Mouse (Mus musculus): ENCODE results near the gene Nccrp1.

The Nccrp1 gene

DNA sequence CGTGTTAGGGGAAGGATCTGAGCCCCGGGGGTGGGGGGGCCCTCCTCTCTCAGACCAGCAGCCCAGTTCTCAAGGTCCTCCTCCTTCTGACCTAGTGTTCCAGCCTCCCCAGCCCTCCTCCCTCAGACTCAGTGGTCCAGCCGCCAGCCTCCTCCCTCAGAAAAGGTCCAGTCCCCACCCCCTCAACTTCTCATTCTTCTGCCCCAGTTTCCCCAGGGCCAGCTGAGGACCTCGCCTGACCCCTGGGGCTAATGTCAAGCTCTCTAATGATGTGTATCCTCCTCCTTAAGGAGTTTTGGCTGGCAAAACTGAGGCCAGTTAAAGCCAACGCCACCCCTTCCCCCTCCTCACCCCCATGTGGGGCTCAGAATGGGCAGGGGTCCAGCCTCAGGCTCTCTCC, at the start of gene Nccrp1:
Gene Nccrp1 (minus strand): TSS at position 101 of the 400 bp plus-strand sequence.
- no peak for DNase-seq

DNA sequence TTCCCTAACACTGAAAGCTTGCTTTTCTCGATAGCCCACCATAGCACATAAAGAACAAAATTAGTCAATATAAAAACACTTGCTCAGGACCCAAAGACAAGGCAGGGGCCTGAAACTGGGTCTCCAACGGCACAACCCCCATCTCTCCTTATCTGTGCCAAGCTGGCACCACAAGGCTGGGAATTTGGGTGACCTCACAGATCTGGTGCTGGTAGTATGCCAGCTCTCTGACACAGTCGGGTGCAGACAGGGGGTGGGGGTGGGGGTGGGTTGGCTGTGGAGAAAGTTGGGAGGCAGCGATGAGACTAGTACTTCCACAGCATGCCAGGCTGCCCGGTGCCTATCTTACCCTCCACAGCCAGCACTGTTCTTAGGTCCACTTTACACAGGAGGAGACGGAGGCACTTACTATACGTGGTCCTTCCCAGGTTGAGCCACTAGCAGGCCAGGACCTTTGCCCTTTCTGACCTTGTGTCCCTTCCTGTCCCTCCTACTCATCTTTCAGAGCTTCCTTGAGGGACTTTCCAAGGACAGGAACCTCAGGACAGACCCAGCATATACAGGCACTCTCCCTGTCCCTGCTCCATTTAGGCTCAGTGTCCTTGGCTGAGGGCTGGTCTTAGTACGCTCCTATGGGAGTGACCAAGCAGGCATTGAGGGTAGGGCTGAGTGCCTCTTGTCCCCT, 48.8 kb upstream of the Nccrp1 start:
- peak in 1 of 2 experiments; percentile 28 for DNase-seq

DNA sequence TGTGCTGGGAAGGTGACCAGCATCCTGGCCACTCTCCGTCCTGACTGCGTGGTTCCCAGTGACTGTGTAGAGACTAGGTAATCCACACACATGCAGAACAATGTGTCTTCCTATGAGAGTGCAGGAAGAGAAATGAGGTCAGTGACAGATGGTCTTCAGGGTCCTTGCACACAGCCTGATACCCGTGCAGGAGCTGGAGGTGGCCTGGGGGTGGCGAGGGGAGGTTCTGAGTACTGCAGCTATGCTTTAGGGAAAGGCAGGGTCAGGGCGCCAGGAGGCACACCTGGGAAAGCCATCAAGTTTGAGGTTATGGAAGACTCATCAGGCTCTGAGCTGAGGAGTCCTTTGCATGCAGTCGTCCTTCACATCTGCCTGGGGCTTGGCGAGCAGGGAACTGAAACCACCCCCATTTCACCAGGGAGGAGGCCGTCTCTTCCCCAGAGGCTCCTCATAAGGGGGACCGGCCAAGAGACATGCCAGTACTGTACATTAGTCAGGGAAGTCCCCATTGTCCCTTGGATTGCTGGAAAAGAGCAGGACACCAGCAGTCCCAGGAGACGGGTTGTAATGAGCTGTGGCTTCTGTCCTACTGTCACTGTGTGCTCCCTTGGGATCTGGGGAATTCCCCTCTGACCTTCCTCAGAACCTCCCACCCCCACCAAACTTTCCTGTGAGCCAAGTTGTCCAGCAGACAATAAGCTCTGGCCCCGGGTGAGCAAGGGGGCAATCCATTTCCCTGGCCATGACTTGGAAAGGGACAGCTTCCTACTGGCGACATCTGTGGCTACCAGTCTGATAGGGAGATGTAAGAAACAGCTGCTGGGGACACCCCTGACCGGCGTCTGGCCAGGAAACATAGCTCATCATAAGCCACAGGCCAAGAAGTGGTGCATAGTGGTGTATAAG, 46.4 kb upstream of the Nccrp1 start:
- peak; percentile 54 to 68 for DNase-seq

DNA sequence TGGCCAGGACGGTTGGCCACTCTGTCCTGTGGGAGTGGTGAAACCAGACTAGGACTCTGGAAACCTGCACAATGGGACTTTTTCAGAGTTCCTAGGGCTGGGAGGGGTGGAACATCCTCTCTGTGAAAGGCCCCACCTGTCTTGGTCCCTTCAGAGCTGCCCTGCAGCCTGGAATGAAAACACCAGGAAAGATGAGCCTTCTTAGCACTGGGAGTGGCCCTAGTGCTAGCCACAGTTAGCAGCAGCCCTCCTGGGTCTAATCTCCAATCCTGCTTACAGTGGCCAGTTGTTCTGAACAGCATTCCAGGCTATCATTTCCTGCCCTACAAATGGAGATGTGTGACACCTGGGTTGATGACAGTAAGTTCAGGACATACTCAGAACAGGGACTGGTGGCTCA, 44.8 kb upstream of the Nccrp1 start:
- DNase-seq, result no peak

DNA sequence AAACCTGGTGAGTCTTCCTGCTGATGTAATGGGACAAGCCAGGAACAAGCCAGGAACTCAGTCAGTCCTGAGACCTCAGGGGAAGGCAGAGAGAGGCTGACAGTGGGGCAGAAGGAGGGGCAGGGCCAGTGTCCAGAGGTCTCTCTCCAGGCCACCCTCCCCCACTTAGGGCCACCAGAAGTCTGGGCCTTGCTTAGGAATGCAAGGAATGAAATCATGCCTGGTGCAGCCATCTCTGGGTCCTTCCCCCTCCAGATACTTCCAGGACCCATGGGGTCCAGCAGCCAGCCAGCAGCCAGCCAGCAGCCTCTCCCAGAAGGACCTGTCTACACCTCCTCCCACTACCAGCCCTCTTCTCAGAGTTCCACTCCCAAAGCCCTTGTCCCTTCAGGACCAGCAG, 40.6 kb upstream of the Nccrp1 start:
- DNase-seq, result peak; percentile 63 to 76

DNA sequence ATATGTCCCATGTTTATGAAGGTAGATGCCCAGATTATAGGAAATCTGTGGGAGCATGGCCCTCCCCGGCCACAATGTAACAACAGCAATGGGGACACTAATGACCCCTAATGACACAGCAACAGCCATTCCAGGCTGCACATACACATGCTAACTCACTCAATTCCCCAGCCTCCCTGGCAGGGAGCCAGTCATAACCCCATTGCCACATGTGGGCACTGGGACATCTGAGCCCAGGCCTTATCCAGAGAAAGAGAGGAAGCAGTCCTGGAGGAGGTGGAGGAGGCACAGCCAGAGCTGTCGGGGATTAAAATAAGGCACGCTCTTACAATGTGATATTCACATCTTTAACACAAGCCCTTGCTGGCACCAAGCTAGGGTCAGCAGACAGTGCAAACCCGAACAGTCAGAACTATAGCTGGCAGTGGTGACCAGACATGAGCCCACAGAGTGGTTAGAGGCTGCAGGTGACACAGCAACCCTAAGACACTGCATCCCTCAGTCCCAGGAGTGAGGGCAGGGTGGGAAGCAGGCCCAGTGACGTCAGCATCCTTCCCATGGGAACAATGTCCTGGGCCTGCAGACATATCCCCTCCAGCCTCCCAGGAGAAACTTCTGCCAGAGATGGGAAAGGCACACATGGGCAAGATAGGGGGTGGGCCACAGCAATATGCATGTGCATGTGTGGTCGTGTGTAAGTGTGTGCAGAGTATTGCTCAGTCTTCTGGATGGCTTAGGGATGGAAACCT, 39.8 kb upstream of the Nccrp1 start:
- peak; percentile 48 to 65 for DNase-seq

DNA sequence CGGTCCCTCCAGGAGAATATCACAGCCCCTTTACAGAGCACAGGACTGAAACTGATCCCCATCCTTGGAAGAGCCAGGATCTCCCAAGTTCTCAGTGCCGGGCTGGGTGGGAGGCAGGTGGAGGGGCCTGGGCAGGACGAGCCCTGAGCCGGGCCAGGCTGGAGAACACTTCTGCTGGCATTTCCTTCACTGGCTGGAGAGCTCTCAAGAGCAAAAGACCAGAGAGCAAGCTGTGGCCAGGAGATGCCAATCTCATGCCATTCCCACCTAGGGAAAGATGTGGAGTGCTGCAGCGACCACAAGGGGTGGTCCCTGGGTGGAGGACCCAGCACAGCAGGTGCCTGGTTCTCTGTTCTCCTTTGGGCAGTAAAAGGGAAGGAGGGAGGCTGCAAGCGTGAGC, 37.9 kb upstream of the Nccrp1 start:
- DNase-seq, result no peak

DNA sequence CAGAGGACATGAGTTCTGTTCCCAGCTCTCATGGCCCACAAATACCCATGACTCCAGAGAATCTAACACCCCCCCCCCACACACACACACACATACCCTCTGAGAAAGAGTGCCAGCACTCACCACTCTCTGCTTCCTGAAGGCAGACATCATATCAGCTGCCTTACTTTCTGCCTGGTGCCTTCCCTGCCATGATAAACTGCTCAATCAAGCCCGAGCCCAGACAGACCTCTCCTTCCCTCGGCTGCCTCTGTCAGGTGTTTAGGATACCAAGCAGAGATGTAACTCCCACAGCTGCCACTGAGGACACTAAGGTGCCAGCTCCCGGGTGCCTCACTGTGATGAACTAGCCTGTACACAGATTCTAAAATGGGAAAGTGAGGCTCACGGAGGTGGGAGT, 37.4 kb upstream of the Nccrp1 start:
- no peak for DNase-seq

DNA sequence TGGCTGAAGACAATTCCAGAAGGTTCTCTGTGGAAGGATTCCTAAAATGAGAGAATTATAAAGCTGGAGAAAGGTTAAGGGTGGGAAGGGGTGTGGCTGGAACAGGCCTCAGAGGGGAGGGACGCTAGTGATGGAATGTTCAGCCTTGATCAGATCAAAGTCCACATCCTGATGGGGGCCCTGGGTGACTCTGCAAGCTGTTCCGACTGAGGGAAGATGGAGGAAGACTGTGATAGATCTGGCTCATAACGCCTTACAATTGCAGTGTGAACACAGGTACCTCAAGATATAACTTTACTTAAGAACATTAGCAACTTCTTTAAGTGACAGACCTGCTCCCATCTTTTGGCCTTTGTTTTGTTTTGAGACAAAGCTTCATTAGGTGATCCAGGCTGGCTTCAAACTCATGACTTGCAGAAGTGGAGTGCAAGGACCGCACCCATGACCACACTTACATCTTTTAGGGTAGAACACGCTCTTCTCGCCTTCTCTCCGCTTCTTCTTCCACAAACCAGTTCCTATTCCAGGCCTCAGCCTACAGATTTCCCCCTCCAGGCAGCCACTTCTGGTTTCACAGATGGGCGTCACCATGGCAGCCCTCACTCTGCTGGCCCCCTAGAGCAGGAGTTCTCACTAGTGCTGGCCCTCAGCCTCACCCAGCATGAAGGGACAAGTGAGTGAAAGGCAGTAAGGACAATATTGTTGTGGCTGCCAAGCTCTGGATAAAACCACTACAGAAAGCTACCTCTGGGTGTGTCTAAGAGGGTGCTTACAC, 36.7 kb upstream of the Nccrp1 start:
- no peak for DNase-seq

DNA sequence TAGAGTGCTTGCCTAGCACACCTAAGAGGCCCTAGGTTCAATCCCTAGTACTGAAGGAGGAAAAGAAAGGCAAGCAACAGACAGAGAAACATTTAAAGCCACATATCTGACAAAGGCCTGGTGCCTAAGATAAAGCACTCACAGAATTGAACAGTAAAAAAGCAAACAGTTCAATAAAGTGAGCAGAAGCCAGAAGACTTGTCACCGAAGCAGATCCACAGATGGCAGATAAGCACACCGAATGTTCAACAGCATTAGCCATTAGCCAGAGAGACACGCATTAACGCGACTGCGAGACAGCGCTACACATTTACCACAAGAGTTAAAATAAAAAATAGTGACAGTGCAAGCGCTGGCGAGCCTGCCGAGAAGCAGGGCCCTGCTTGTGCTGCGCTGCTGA, 35.8 kb upstream of the Nccrp1 start:
- DNase-seq, result no peak

DNA sequence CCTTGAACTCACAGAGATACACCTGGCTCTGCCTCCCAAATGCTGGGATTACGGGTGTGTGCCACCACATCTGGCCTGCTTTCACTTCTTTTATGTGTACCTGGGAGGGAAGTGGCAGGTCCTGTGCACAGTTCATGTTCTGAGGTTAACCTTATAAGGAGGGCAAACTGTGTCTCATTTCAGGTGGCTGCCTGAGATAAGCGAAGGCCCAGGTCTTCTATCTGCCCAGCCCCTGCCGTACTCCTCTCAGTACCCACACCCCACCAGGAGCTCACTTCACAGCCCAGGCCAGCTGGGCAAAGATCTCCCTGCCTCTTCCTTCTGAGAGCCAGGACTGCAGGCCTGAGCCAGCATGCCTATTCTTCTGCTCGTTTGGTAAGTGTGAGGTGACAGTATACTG, 34.7 kb upstream of the Nccrp1 start:
- DNase-seq, result no peak

DNA sequence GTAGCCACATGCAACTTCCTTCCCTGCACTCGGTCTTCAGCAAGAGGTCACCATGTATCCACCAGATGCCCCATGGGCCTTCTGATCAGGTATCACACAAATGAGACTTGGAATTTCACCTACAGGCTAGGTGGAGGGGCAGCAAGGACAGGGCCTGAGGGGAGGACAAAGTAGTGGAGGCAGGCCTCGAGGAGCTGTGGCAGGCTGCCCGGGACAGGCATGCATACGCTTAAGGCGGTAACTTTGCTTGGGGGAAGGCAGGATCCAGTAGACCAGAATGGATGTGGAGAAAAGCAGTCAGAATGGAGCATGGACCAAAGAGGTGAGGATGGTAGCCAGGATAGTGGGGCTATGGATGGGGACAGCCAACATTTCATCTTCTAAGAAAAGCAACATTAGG, 32.8 kb upstream of the Nccrp1 start:
- DNase-seq, result peak in 1 of 2 experiments; percentile 22

DNA sequence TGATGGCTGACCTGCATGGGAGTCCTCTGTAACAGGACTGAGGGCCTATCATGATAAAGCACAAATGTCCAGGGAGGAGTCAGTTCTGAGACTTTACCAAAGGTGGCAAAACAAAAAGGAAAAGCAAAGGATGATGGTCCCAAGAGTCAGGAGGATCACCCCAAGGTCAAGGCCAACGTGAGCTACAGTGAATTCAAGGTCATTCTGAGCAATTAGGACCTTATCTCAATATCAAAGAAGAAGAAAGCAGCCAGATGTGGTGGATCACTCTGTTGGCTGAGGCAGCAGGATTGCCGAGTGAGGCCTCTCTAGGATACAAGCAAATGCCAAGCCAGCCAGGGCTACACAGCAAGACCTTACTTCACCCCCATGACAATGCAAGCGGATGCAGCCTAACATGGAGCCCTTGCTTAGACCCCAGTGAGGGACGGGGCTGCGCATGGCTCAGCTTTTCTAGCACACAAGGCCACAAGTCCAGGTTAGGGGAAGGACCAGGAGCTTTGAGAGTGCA, 31.5 kb upstream of the Nccrp1 start:
- no peak for DNase-seq

DNA sequence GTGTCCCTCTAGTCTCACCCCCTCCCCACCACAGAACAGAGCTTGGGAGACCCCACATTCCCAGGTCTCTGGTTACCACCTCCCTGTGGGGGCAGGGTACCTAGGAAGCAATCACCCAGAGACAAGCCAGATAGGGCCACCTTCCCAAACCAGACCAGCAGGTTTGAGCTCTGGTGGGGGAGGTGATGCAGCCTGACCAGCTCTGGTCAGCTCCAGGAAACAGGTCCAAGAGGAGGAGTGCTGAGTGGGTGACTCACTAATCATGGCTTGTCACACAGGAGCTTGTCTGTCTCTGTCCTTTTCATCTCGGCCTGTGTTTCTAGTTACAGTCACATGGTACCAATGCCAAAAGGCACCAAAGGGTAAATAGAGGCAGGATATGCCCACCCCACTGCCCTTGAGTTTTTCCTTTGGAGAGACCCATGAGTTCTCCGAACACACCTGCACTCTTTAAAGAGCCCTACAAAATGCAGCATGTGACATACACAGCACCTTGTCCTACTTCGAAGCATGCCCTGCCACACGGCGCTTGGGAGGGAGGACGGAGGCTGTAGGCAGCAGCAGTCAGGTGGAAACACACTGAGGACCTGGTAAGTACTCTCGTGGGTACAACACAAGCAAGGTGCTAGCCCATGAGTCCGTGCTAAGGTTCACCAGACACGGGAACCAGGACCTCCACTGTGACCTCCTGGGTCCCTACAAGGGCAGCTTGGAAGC, 30.9 kb upstream of the Nccrp1 start:
- peak; percentile 66 to 77 for DNase-seq

DNA sequence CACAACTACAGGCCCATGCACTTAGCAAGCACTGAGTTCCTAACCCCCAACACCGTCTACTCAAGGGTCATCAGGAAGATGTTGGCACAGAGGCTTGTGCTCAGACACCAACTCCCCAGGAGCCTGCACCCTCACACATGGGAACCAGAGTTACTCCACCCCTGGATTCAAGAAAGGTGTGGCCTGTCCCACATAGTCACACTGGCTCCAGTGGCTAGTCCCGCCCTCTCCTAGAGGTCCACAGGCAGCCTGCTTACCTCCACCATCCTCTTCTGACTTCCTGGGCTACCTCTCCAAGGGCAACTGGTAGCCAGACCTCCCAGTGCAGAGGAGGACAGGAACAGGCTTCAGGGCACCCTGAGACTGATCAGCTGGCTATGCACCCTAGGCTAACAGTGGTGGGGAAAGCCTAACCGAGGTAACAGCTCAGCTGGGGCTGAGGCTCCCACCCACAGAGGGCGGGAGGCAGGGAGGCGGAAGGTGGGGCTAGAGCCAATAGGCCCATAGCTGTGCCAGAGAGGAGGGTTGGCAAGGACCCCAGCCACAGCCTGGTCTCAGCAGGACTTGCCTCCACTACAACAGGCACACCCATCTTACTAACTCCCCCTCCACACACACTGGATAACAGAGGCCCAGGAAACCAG, 29.3 kb upstream of the Nccrp1 start:
- DNase-seq, result peak; percentile 68 to 79

DNA sequence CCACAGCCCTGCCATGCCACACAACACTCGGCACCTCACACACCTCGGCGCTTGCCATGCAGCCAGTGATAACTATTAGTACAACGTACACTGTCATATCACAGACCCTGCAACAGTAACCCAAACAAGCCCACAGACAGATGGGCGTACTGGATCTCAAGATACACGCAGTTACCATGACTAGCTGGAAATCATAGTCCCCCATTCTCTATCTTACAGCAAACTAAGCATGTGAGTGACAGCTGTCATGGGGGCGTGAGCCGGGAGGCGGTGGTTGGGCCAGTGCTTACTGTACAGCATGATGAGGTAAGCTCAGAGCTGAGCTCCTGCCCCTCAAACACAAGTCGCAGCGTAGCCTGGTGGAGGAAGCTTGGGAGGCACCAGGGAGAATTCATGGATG, 28.5 kb upstream of the Nccrp1 start:
- DNase-seq, result no peak

DNA sequence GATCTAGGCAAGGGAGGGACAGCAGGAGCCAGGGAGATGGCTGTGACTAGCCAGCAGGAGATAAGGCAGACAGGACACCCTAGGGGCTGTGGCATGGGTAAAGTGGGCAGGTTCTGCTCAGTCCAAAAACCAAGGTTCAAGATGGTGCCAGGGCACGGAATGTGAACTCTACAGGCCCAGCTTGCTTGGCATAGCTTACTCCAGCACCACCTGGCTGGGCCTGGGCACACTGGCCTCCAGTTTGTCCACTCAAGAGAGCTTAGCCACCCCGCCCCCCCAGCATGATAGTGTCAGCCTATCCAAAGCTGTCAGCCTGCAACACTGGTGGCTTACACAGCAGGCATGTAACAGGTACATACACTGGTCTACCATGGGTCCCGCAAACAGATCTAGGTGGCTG, 26.2 kb upstream of the Nccrp1 start:
- no peak for DNase-seq

DNA sequence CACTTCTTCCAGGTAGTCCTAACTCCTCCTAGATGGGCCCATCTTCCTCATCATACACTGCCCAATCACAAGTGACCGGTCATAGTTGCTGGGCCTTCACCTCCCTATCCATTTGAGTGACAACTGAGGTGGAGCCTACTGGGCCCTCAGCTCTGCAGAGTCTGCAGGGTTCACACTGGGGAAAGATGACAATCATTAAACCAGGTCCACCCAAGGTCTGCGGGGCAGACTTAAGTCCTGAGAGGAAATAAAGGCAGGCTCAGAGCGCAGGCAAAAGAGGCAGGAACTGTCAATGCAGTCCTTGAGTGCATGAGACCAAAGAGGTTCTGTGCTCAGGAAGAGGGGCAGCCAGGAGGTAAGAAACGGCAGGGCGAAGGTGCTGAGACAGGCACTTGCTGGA, 25.6 kb upstream of the Nccrp1 start:
- DNase-seq, result peak in 1 of 2 experiments; percentile 43

DNA sequence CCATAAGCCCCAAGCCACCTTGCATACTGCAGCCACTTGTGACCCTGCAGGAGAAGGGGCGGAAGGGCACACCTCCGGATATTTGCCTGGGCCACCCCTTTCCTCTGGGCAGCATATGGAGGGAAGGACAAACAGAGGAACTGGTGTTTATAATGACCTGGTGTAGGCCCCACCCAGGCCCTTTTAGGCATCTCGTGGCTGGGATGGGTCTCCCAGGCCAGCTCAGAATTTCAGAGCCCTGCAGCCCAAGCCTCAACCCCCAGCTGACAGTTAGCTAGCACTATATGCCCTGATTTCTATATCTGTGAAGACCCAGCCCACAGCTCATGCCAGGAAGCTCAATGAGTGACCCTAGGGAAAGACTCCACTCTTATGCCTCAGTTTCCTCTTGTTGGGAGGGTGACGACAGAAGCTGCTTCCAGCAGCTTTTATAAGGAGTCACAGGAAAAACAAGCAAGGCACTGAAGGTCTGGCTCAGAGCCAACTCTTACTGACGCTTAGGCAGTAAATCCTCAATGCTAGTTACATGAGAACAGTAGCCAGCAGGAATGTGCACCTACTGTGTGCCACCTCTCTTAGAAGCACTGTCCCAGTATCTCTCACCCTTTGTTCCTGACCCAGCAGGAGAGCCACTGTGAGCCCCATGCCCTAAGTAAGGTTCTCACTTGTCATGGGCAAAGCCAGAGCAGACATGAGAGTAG, 24.1 kb upstream of the Nccrp1 start:
- DNase-seq, result peak; percentile 44 to 69

DNA sequence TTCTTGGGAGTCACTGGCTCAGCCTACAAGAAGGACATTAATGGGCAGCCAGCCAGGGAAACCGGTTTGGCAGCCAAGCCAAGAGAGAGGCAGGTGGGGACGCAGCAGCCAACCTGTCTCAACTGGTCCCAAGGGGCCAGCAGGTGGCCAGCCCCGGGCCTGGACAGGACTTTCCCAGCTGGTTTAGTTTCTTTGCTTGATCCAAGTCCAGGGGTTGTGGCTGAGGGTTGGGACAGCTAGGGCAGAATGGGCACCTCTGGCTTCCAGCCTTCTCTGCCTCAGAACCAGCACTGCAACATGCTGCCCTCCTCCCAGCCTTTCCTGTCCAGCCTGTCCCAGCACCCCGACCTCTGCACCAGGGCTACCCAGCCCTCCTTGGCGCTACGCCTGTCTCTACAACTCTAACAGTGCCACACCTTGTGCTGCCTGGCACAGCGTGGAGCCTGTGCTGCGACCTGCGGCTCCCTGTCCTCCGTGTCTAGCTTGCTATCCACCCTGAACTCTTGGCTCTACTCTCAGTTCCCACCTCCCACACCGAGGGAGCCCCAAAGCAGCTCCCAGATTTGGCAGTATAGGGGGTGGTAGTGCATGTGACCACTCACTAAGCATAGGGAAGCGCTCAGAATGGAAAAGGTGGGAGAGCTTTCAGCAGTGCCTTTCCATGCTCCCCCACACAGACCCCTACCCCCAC, 23.4 kb upstream of the Nccrp1 start:
- peak; percentile 89 to 93 for DNase-seq

Data from kidney, postnatal 4 days (tissue).